Mouse (Mus musculus) heart, adult 2 months (tissue): Measurements from ENCODE around the gene Zfhx3.

ENCODE experiments used
- EP300 ChIP-seq: fragments of 200-500 bp; IDR thresholded peaks from 2 replicates; pipeline ENCODE4 v1.6.1; 2011; ENCODE audit warnings: low read depth, low read length, control low read depth; ENCODE audit not compliant: insufficient read depth
- POLR2A ChIP-seq: fragments of 200-500 bp; IDR thresholded peaks from 2 replicates; pipeline ENCODE4 v1.6.1; 2011; ENCODE audit warnings: mild to moderate bottlenecking, low read depth, low read length, control low read depth; ENCODE audit not compliant: insufficient read depth

DNA sequence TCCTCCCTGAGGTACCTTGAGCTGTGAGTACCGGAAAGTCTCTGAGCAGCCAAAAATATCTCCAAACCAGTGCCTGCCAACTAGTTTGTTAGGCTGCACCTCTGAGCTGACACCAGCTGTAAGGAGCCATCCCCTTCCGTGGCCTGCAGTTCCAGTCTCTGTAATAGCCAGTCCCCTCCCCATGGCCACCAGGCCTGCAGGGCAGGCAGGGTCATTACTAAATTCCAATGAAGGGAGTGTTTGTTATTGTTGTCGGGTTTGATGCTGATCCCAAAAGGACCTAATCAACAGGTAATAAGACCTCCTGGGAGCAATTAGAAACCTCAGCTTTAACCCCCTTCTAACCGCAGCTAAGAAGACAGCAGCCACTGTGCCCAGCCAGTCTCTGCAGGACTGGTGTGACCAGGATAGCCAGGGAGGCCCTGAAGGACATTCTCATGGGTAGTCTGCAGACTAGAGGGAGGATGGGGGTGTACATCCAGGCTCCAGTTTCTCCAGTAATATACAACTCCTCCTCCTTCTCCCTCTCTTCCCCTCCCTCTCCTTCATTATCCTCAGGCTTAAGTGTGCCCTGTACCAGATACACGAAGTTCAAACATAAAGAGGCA is 719.1 kb downstream of the Zfhx3 start:
- TF ChIP-seq POLR2A (no peak), EP300 (no peak)
